Mouse (Mus musculus): Measurements from ENCODE around the gene Klk15. TPM values are rescaled to one million over a fixed set of nuclear protein-coding genes. Genes with fewer than 3 reads are reported as not detected.
A peak's percentile ranks its signal among the peaks of the same experiment; 100 is the strongest.

Gene Klk15
- 0.18 TPM in 1 of 2 replicates, not detected in the other for polyA plus RNA-seq (2016; fragmentation: Nextera tagmentation; extraction: Ambion mirVana)

DNA sequence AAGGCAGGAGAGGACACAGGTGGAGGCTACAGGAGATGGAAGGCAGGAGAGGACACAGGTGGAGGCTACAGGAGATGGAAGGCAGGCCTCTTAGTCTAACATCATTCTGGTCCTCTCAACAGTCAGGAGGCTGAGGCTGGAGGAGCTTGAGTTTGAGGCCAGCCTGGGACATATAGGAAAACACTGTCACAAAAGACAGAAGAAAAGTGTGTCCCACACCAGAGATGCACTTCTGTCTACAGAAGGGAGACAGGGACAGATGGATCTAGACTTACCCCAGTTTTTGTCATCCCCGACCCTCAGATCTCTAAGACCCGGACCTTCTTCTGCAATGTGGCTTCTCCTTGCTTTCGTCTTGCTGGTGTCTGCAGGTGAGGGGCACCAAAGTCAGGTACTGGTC, at the start of gene Klk15:
Gene Klk15 (plus strand): TSS at position 301 of the 400 bp plus-strand sequence.
- H3K27ac ChIP-seq: no peak within 1 kb of the TSS
- 87% methylated on average over 3 of the region's 3 CpGs for WGBS
- H3K9me3 ChIP-seq (replicated peaks): no peaks in the 10 kb centered on the region
- no peak within 1 kb of the TSS for H3K4me3 ChIP-seq
- DNase-seq (ENCODE audit: low spot score): no peak
- no peaks in the 10 kb centered on the region for H3K27me3 ChIP-seq (ENCODE audit: low read depth, poor library complexity, severe bottlenecking)
- no peaks in the 10 kb centered on the region for H3K36me3 ChIP-seq
- peaks cover 6% of the 10 kb centered on the region; the same call in 1 of the 2 replicates for H3K4me1 ChIP-seq

DNA sequence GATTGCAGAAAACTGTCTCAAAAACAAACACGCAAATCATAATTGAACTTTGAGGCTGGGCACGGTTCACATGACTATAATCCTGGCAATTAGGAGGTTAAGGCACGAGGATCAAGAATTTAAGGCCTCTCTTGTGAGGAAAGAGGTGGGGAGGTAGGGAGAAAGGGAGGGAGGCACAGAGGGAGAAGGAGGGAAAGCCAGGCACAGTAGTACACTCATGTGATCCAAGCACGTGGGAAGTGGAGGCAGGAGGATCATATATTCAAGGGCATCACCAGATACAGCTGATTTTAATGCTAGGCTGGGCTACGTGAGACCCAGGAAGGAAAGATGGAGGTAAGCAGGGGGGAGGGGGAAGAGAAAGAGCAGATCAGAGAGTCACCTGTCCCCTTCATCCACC, 42.2 kb upstream of the Klk15 start:
- no peak for DNase-seq (ENCODE audit: low spot score)

DNA sequence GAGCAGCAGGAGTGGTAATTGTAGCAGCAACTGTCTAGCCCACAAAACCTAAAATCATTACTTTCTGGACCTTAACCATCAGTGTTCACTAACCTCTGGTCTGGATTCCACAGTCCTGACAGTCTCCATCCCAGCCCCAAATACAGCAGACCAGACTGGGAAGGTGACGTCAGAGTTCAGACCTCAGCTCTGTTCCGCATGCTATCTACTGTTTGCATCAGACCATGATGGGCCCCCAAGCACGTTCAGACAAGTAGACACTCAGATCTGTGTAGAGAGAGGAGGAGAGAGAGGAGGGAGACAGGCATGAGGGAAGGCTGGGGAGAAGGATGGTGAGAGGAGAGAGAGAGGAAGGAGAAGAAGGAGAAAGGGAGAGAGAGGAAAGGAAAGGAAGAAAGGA, 41.8 kb upstream of the Klk15 start:
- no peak overlapping the region for H3K27ac ChIP-seq
- H3K4me1 ChIP-seq: 0 out of 2 replicates have a peak, but pooled peaks cover 5% of the 10 kb centered on the region
- no peaks in the 10 kb centered on the region for H3K36me3 ChIP-seq
- no peak for DNase-seq (ENCODE audit: low spot score)
- 51% methylated on average over 3 of the region's 3 CpGs for WGBS
- H3K27me3 ChIP-seq (ENCODE audit: low read depth, poor library complexity, severe bottlenecking): no peaks in the 10 kb centered on the region
- H3K4me3 ChIP-seq: no peak overlapping the region
- no peaks in the 10 kb centered on the region for H3K9me3 ChIP-seq (replicated peaks)

More for the DNA sequence above, 42.2 kb upstream of the Klk15 start:
- no peaks in the 10 kb centered on the region for H3K36me3 ChIP-seq
- 0 out of 2 replicates have a peak, but pooled peaks cover 5% of the 10 kb centered on the region for H3K4me1 ChIP-seq
- no peak overlapping the region for H3K27ac ChIP-seq
- no peaks in the 10 kb centered on the region for H3K27me3 ChIP-seq (ENCODE audit: low read depth, poor library complexity, severe bottlenecking)
- 66% methylated on average over 5 of the region's 5 CpGs for WGBS
- H3K9me3 ChIP-seq (replicated peaks): no peaks in the 10 kb centered on the region
- no peak overlapping the region for H3K4me3 ChIP-seq

DNA sequence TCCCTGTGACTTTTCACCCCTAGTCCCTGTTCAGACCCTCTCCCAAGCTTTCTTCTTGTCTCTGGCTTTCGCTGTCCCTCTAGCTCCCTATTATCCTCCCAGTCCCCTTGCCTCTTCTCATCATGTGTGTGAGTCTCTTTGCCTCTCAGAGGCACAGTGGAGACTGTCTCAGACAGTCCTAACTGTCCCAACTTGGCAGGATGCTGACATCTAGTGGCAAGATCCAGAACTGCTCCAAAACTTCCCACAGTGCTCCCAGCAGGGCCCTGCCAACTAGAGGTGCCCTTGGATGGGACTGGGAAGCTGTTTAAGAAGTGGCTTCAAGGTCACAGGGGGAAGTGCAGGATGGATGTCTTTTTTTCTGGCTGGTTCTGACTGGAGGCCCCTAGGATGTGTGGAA, 38.7 kb upstream of the Klk15 start:
- no peak overlapping the region for H3K27ac ChIP-seq
- H3K36me3 ChIP-seq: no peaks in the 10 kb centered on the region
- DNase-seq (ENCODE audit: low spot score): peak; percentile 85
- 15% methylated on average over 1 of the region's 1 CpGs for WGBS
- no peak overlapping the region for H3K4me3 ChIP-seq
- H3K9me3 ChIP-seq (replicated peaks): no peaks in the 10 kb centered on the region
- no peaks in the 10 kb centered on the region for H3K27me3 ChIP-seq (ENCODE audit: low read depth, poor library complexity, severe bottlenecking)
- 0 out of 2 replicates have a peak, but pooled peaks cover 5% of the 10 kb centered on the region for H3K4me1 ChIP-seq

DNA sequence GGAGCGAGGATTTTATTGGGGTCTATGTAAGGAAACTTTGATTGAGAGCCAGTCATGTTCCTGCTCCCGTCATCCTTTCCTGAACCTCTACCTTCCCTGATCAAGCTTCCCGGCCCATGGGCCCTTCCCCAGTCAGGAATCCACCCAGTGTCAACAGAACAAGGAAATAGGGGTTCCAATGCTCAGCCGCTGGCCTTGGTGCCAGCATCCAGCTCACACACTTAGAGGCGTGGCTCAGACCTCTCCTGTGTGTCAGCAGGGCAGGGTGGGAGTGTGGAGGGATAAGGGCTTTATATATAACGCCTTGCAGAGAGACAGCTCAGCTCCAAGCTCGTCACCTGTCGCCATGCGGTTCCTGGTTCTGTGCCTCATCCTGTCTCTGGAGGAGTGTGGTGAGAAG, 18.7 kb upstream of the Klk15 start:
- Histone ChIP-seq H3K27ac (no peak overlapping the region), H3K4me1 (no peaks in the 10 kb centered on the region), H3K9me3 (replicated peaks) (no peaks in the 10 kb centered on the region), H3K4me3 (no peak overlapping the region), H3K27me3 (ENCODE audit: low read depth, poor library complexity, severe bottlenecking) (no peaks in the 10 kb centered on the region), H3K36me3 (no peaks in the 10 kb centered on the region)
- no peak for DNase-seq (ENCODE audit: low spot score)
- 67% methylated on average over 9 of the region's 9 CpGs for WGBS

DNA sequence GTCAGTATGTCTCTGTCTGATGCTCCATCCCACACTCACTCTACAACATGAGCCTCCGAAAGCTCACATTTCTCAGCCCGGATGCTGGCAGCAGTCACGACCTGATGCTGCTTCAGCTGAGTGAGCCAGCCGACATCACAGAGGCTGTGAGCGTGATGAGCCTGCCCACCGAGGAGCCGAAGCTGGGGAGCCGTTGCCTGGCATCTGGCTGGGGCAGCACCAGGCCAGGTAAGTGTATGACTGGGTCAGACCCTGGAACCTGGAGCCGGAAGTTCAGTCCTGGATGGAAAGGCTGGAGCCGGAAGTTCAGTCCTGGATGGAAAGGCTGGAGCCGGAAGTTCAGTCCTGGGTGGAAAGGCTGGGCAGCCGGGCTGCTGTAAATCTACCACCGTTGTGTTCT, 15.1 kb upstream of the Klk15 start:
- no peak for DNase-seq (ENCODE audit: low spot score)
- WGBS: 85% methylated on average over 13 of the region's 13 CpGs
- Histone ChIP-seq H3K27me3 (ENCODE audit: low read depth, poor library complexity, severe bottlenecking) (no peaks in the 10 kb centered on the region), H3K27ac (no peak overlapping the region), H3K4me1 (no peaks in the 10 kb centered on the region), H3K4me3 (no peak overlapping the region), H3K9me3 (replicated peaks) (no peaks in the 10 kb centered on the region), H3K36me3 (no peaks in the 10 kb centered on the region)

DNA sequence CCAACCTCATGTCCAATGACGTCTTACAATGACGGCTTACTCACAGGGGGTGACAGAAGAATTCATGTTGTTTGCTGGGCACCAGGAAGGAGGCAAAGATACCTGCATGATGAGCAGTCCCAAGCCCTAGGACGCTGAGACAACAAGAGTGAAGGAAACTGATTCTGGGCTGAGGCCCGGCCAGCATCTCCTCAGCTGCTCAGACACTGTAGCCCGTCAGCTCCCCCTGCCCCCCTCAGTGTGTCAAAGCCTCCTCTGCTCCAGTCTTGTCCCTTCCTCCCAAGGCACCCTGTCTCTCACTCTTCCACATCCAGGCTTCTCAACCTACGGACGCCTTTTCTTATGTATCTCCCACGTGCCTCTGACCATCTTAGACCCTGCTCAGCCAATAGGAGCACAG, 14.7 kb upstream of the Klk15 start:
- no peak for DNase-seq (ENCODE audit: low spot score)
- H3K9me3 ChIP-seq (replicated peaks): no peaks in the 10 kb centered on the region
- 83% methylated on average over 8 of the region's 8 CpGs for WGBS
- H3K27ac ChIP-seq: no peak overlapping the region
- no peaks in the 10 kb centered on the region for H3K27me3 ChIP-seq (ENCODE audit: low read depth, poor library complexity, severe bottlenecking)
- no peaks in the 10 kb centered on the region for H3K36me3 ChIP-seq
- H3K4me3 ChIP-seq: no peak overlapping the region
- no peaks in the 10 kb centered on the region for H3K4me1 ChIP-seq

DNA sequence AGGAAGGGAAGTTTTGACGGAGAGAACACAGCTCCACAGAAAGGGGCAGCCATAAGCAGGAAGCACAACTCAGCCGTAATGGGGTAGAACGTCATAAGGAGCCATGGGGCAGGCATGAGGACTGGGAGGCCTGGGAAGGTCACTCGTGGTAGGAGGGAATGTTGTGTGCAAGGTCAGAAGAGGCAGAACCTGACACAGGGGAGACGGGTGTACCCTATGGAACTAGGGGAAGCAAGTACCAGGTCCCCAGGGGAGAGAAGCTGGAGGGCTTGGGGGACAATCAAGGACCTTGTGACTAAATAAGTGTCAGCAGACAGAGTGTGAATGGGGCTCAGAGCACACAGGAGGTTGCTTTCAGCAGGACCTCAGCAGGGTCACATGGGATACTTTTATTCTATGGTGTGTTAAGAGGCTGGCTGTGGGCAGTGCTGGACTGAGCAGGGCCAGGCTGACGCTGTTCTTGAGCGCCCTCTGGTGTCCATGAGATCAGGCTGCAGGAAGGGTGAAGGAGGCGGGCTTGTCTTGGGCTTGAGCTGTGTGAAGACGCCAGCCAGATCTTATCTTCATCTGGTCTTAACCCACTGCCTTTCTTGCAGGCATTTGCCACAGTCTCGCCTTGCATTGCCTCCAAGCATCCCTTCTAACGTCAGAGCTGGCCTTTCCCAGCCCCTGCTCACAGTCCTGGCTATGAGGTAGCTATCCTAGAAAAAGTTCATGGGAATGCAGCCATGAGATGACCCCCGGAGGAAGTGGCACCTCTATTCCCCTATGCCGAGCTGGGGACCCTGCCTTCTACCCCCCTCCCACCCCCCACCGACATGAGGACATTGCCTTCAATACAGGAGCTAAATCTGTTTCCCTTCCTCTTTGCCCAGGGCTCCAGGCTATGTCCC, 13.7 kb upstream of the Klk15 start:
- H3K36me3 ChIP-seq: no peaks in the 10 kb centered on the region
- H3K4me1 ChIP-seq: no peaks in the 10 kb centered on the region
- DNase-seq (ENCODE audit: low spot score): peak; percentile 82
- no peak overlapping the region for H3K4me3 ChIP-seq
- H3K27me3 ChIP-seq (ENCODE audit: low read depth, poor library complexity, severe bottlenecking): no peaks in the 10 kb centered on the region
- WGBS: 34% methylated on average over 14 of the region's 14 CpGs
- no peaks in the 10 kb centered on the region for H3K9me3 ChIP-seq (replicated peaks)
- H3K27ac ChIP-seq: no peak overlapping the region

DNA sequence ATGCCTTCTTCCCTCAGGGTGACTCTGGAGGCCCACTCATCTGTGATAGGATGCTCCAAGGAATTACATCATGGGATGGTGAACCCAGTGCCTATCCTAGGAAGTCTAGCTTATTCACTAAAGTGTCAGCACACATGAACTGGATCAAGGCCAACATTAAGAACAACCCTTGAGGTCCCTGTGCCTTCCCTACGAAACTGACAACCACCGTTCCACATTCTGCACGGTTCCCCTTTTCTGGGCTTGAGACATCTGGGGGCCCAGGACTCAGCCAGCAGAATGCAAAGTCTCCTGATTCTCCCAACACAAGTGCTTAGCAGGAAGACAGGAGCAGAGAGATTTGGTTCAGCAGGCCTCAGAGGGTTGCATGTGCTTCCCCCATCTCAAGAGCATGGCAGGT, 13.0 kb upstream of the Klk15 start:
- no peaks in the 10 kb centered on the region for H3K9me3 ChIP-seq (replicated peaks)
- 91% methylated on average over 3 of the region's 3 CpGs for WGBS
- no peak overlapping the region for H3K27ac ChIP-seq
- H3K4me1 ChIP-seq: no peaks in the 10 kb centered on the region
- H3K4me3 ChIP-seq: no peak overlapping the region
- no peaks in the 10 kb centered on the region for H3K36me3 ChIP-seq
- no peaks in the 10 kb centered on the region for H3K27me3 ChIP-seq (ENCODE audit: low read depth, poor library complexity, severe bottlenecking)
- no peak for DNase-seq (ENCODE audit: low spot score)

DNA sequence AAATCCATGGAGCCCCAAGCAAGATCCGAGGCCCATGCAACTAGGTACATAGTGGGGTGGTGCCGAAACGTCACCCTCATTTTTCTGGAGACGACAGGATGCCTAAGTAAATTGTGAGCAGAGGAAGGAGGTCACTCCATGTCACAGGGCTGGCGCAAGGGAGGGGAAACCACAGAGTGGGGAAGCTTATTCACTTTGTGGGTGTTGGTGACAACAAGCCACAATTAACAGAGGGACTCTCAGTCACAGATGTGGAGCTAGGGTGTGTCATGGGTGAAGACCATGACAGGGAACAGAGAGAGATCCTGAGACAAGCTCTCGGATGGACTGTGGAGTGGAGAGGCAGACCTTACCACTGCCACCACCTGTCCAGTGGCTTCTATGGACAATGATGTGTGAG, 12.5 kb upstream of the Klk15 start:
- DNase-seq (ENCODE audit: low spot score): no peak
- Histone ChIP-seq H3K27me3 (ENCODE audit: low read depth, poor library complexity, severe bottlenecking) (no peaks in the 10 kb centered on the region), H3K9me3 (replicated peaks) (no peaks in the 10 kb centered on the region), H3K4me3 (no peak overlapping the region), H3K4me1 (no peaks in the 10 kb centered on the region), H3K27ac (no peak overlapping the region), H3K36me3 (no peaks in the 10 kb centered on the region)
- 85% methylated on average over 6 of the region's 6 CpGs for WGBS

DNA sequence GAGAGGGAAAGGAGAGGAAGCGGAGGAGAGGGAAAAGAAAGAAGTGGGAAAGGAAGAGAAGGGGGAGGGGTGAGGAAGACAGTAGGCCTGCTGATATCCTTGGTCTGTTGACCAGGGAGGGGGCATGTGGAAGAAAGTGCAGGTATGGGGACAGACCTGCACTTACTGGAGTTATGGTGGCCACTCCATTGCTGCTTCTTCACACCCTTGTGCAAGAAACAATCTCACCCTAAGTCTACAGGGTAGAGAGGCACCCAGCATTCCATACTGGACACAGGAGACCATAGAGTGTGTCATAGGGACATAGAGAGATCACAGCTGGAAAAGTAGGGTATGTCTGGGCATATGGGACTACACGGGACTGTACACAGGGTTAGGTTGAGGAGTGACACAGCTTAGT, 11.6 kb upstream of the Klk15 start:
- Histone ChIP-seq H3K36me3 (no peaks in the 10 kb centered on the region), H3K9me3 (replicated peaks) (no peaks in the 10 kb centered on the region), H3K27me3 (ENCODE audit: low read depth, poor library complexity, severe bottlenecking) (no peaks in the 10 kb centered on the region), H3K4me3 (no peak overlapping the region), H3K27ac (no peak overlapping the region), H3K4me1 (no peaks in the 10 kb centered on the region)
- WGBS: 95% methylated on average over 2 of the region's 2 CpGs
- DNase-seq (ENCODE audit: low spot score): no peak

DNA sequence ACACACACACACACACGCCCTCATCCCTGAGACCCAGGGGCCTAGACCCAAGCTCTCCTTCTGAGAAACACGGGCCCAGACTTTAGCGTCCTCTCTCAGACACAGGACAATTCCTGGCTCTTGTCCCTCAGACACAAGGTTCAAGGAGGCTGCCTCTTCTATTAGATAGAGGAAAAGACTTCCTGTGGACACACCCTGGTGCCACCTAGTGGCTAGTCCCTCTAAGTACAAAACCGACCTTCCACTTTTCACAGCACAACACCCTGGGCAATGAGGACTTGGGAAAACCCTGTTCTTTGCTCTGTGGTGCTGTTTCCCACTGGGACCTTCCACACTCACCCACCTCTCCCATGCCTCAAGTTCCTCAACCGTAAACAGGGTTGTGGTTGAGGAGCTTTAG, 7.6 kb upstream of the Klk15 start:
- H3K27ac ChIP-seq: no peak overlapping the region
- H3K9me3 ChIP-seq (replicated peaks): no peaks in the 10 kb centered on the region
- DNase-seq (ENCODE audit: low spot score): peak; percentile 45
- no peak overlapping the region for H3K4me3 ChIP-seq
- H3K27me3 ChIP-seq (ENCODE audit: low read depth, poor library complexity, severe bottlenecking): no peaks in the 10 kb centered on the region
- no peaks in the 10 kb centered on the region for H3K4me1 ChIP-seq
- no peaks in the 10 kb centered on the region for H3K36me3 ChIP-seq
- WGBS: 67% methylated on average over 5 of the region's 5 CpGs

DNA sequence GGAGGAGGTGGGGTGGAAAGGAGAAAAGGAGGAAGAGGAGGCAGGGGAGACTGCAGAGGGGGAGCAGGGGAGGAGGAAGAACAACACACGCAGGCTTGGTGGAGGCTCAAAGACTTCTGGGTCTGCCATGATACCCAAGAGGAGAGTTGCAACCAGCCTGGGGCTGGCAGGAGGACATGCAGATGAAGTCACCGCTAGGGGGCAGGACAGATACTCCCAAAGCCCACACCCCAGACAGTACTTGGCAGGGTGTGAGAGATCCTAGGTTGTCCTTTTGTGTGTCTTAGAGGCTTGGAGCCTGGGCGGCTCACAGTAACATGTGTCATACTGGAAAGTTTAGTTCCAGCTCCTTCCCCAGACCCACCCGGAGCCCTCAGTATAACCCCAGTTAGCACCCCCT, 5.0 kb upstream of the Klk15 start:
- Histone ChIP-seq H3K9me3 (replicated peaks) (no peaks in the 10 kb centered on the region), H3K4me1 (peaks cover 6% of the 10 kb centered on the region; the same call in 1 of the 2 replicates), H3K4me3 (no peak overlapping the region), H3K27ac (no peak overlapping the region), H3K27me3 (ENCODE audit: low read depth, poor library complexity, severe bottlenecking) (no peaks in the 10 kb centered on the region), H3K36me3 (no peaks in the 10 kb centered on the region)
- no peak for DNase-seq (ENCODE audit: low spot score)
- 54% methylated on average over 4 of the region's 4 CpGs for WGBS

Measured in limb, embryonic 10.5 days (tissue).